Mouse (Mus musculus) 3T3-L1 (cell line): ENCODE measurements around the gene Foxp1.

ENCODE experiments used
- DNase-seq: peaks from one replicate; pipeline ENCODE4 v3.0.0-alpha.2; 2015; ENCODE audit warnings: low read depth, low spot score

Foxp1 gene

GRCm38 (mm10) chr6:99522359-99523108 lies at the start of gene Foxp1:
Gene Foxp1 (minus strand): TSS chr6:99522721.
- DNase-seq: peak; percentile 81

- DNase-seq: no peak
These were observed 49.5 kb upstream of the Foxp1 start for GRCm38 (mm10) chr6:99572071-99572470.

GRCm38 (mm10) chr6:99566921-99567320 lies 44.4 kb upstream of the Foxp1 start:
- DNase-seq: no peak

DNA sequence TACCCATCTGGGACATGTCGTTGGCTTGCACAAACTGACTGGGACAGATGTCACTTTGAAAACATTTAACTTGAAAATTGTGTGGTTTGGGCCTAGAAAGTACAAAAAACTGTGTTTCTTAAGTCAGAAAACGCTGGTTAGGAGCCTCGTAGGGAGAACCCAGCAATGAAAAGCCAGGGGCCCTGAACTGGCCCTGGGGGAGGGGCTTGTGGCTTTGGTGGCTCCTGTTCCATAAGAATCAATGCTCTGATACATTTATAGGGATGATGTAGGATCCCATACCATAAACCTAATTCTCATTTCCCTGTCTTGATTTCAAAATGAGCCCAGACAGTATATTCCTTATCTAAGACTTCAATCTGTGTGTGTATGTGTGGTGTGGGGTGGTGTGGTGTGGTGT lies 42.2 kb upstream of the Foxp1 start:
- no peak for DNase-seq

GRCm38 (mm10) chr6:99556950-99557349 lies 34.4 kb upstream of the Foxp1 start:
- no peak for DNase-seq

DNA sequence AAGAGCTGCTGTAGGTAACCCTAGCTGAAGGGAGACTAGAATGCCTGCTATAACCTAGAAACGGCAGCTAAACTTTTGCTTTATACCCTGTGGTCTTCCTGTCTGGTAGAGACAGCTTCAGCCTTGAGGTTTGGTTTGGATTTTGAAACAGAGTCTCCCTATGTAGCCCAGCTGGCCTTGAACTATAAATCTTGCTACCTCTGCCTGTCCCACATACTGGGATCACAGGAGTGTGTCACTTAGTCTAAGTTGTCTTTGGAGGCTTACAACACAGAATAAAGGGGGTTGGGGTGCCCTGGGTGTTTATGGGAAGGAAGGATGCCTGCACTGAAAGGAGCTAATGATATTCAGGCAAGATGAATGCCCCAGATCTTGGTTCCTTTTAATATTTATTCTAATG lies 30.3 kb upstream of the Foxp1 start:
- DNase-seq: no peak

DNA sequence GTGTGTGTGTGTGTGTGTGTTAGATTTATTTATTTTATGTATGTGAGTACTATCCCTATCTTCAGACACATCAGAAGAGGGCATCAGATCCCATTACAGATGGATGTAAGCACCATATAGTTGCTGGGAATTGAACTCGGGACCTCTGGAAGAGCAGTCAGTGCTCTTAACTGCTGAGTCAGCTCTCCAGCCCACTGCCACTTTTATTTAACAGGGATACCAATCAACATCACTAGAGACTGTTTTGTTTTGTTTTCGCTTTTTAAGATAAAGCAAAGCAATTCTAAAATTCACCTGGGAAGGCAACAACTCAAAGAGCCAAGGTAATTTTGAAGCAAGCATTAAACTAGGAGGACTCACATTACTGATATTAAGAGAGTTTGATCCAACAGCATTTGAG lies 23.9 kb upstream of the Foxp1 start:
- DNase-seq: no peak

GRCm38 (mm10) chr6:99545437-99545836 lies 22.9 kb upstream of the Foxp1 start:
- no peak for DNase-seq

DNA sequence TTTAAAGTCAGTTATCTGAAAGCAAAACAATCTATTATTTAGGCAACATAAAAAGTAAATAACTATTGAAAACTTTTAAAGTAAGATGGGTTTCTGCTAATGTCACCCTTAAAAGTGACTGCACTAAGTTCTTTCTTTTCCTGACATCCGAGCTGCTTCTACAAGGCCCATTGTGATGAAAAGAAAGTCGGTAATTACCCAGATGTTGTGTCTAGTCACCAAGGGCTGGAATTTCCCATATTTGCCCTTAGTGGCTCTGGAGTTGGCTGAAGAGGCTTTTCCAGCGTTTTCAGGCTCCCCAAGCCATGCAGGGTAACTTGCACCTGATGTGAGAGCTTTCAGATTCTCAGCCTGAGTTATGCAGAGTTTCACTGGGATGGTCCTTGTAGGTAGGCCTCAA lies 18.6 kb upstream of the Foxp1 start:
- DNase-seq: no peak

- no peak for DNase-seq
These were observed 18.1 kb upstream of the Foxp1 start for GRCm38 (mm10) chr6:99540653-99541052.

DNA sequence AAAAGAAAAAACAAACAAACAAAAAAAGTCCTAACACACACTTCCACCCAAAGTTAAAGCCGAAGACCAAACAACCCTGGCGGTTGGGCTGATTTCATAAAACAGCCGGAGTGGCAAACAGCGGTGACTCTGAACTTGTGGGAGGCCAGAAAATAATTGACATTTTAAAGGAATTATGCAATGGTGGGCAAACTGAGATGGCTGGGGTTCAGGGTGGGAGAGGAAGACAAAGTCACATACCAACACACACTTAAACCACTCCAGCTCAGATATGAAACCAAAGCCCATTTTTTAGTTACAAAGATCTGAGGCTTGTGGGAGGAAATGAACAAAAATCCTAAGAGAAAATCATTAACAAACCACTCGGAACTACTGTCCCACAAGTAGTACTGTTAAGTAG lies 17.6 kb upstream of the Foxp1 start:
- DNase-seq: no peak

DNA sequence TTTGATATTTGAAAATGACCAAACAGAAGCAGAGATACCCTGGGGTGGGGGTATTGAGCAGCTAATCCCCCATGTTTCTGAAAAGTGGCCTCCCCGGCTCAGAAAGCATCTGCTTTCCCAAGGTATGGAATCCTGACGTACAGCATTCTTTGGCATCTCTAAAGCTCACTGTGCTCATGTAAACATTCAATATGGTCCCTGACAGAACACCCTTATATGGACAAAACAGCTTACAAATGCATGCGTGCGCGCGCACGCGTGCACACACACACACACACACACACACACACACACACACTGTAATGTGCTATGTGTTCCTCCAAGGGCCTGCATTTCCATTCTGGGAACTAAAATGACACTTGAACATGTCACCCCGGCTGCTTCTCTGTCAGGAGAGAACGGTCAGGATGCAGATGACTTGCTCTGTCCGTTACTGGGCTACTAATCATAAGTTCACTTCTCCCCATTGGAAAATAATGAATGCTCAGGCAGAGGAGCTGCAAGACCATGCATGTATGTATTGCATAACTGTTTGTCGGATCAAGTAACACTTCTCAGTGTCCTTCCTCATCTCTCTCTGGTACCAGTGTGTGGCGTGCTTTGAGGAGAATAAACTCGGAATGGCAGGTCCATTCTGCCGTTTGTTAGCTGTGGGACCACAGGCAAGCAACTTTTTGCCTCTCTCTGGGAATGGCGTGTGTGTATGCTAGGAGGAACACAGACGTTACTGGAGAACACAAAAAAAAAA lies 15.8 kb upstream of the Foxp1 start:
- no peak for DNase-seq

DNA sequence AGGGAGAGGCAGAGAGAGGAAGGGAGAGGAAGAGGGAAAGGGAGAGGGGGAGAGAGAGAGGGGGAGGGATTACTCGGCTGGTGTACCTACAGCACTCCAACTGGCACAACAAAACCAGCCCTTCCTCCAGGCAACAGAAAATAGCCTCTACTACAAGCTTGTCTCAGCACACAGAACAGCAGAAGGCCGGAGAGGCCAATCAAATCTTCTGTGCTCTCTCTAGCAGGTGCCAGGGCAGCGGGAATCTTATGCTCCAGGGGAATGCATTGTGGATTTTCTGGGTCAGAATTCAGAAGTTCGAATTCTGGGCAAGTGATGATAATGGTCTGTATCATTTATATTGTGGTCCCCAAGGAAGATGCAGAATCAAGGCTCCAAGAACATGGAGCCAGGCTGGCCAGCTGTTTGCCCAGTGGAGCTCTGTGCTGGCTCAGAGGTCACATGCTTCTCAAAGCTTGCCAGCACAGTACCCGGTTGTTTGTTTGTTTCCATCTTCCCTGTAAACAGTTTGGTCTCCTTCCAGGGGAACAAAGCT lies 11.8 kb upstream of the Foxp1 start:
- no peak for DNase-seq

- no peak for DNase-seq
These were observed 9.9 kb upstream of the Foxp1 start for GRCm38 (mm10) chr6:99532458-99532857.

GRCm38 (mm10) chr6:99528972-99529371 lies 6.5 kb upstream of the Foxp1 start:
- DNase-seq: no peak

GRCm38 (mm10) chr6:99527457-99528105 lies 5.1 kb upstream of the Foxp1 start:
- DNase-seq: no peak

DNA sequence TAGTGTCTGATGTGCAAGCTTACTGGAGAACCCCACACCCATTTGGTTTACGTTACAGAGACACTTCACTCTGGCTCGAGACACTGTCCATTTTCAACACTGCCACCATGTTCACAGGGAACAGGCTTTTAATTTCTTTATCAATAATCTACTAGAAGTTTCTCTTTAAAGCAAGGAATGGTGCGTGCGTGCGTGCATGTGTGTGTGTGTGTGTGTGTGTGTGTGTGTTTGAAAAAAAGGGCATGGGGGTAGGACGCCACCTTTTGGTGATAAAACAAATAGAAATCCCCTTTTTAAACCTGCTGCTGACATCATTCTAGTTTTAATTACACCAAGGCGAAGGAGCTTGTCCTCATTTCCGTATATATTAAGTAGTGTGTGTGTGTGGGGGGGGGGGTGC lies 2.8 kb upstream of the Foxp1 start:
- peak; percentile 53 for DNase-seq

DNA sequence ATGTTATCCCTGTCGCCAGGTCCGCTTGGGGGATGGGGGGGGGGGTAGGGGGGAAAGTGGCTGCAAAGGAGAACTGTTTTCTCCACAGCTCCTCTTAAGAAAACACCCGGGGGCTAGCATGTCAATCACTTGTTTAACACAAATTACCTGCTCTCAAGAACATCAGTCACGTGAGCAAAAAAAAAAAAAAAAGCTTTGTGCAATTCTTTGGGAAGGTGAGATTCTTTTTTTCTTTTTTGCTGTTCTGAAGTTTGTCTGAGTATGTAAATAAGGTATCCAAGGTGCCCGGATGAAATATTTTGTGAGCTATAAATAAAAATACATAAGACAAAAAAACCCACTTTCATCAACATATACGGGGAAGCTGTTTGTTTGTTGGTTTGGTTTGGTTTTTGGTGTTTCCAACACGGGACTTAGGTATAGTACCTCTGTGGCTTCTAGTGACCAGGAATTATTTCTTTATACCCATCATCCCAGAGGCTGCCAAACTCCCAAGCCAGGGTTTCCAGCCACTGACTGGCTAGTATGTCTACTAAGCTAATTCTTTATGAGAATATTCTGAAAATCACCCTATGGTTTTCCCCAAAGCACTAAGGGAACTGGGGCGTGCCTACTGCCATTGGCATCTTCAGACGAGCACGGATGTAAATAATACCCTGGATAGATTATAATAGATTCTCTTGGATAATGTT lies 1.3 kb upstream of the Foxp1 start:
- no peak for DNase-seq

DNA sequence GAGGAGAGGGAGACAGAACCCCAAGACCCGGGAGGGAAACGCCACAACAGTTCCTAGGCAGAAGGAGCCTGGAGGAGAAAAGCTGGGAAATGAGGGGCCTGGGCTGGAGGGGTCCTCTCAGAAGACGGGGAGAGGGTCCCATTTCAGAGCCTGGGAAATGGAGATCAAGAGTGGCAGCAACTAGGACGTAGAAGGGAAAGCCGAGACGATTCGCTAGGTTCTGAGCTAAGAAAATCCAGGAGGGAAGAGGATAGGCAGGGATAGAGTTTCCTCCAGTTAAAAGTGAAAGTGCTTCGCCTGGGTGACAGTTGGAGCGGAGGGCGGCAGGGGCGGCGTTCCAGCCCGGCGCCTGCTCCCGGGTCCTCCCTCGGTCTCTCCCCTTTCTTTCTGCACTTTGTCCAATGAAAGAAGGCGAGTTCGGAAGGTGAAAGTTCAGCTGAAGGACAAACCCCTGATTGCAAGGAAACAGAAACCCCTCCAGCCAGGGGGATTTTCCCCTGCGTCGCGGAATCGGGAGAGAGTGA lies 650 bp upstream of the Foxp1 start:
- peak; percentile 86 for DNase-seq

DNA sequence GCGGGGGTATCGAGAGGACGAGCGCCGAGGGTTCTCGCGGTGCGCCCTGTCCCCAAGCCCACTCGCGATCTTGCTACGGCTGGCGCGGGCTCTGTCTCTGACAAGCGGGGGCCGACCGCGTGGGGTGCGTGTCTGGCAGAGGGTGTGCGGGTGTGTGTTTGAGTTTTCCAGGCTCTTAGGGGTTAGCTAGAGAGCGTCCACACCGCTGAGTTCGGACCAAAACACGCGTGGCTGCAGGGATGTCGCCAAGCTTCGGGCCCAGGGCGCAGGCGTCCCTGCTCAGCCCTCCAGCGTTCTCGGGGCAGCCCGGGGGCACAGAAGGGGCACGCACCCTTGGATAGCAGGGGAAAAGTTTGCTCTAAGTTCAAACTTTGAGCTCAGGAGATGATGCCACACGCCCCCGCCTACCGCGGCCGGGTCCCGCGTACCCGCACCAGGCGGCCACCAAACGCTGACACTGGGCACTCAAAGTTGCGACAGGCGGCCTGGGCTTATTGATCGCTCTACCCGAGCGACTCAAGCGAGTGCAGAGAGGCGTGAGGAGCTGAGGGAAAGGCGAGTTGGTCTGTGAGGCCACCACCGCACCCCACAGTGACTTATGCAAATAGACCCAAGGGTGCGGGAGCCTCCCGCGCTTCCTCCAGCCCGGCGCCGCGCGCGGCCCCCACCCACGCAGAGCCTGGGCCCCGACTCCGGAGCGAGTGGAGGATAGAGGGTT lies 721 bp downstream of the Foxp1 start:
- DNase-seq: peak; percentile 55
